In genomic region chr5:24510635-24511034, GRCm38 (mm10) we compare ENCODE assay signal across 9 mouse cellular contexts. TPM values are rescaled to one million over a fixed set of nuclear protein-coding genes. Genes with fewer than 3 reads are reported as not detected.
DNase-seq lines count a peak whose midpoint lies in the region; ATAC-seq and TF ChIP-seq lines count a peak whose summit lies in the region.
"Had no signal": no experiment of that assay in that cellular context is flagged by ENCODE, and none has a peak within 500 bp of the region (broad histone marks: within the 10 kb centered on the region; RNA-seq: fewer than 3 reads in every experiment).

No protein-coding gene starts in this region.

- no peaks in the 10 kb centered on the region for H3K79me2 ChIP-seq in heart, adult 2 months (replicated peaks; ENCODE audit: control insufficient read depth, insufficient read depth, low read length)

- intact Hi-C loops in heart, adult 2 months (cut with DNase I) = loop anchor here (1.0 kb wide), 2 partner anchors 87 to 142 kb away; no protein-coding TSS in a partner anchor

- H3K4me3 ChIP-seq in heart, adult 2 months = no peak overlapping the region
- no peak overlapping the region for H3K4me3 ChIP-seq in thymus, adult 2 months (ENCODE audit: control insufficient read depth, insufficient read depth, low read length)
- no peak overlapping the region for H3K4me3 ChIP-seq in forebrain, embryonic 15.5 days

- no peak for TF ChIP-seq EP300 in heart, adult 2 months (IDR thresholded peaks at IDR 0.05; ENCODE audit: insufficient read depth, low read depth, low read length)

- 48% methylated on average over 11 of the region's 11 CpGs for WGBS in heart, adult 2 months
- WGBS in thymus, adult 2 months = 53% methylated on average over 11 of the region's 11 CpGs
- 56% methylated on average over 11 of the region's 11 CpGs for WGBS in forebrain, embryonic 15.5 days

- no peaks in the 10 kb centered on the region for H3K36me3 ChIP-seq in heart, adult 2 months (ENCODE audit: control insufficient read depth, insufficient read depth, low read length)
- H3K36me3 ChIP-seq in thymus, adult 2 months (ENCODE audit: control insufficient read depth, insufficient read depth, low read length) = no peaks in the 10 kb centered on the region
- no peaks in the 10 kb centered on the region for H3K36me3 ChIP-seq in forebrain, embryonic 15.5 days

- TF ChIP-seq POLR2A in heart, adult 2 months (IDR thresholded peaks at IDR 0.05; ENCODE audit: insufficient read depth, low read depth, low read length) = no peak
- TF ChIP-seq POLR2A in thymus, adult 2 months (IDR thresholded peaks at IDR 0.05; ENCODE audit: control insufficient read depth, extremely low read depth, insufficient read depth, low read length, poor library complexity) = no peak

- H3K4me1 ChIP-seq in heart, adult 2 months (ENCODE audit: control insufficient read depth, insufficient read depth, low read length) = no peaks in the 10 kb centered on the region
- no peaks in the 10 kb centered on the region for H3K4me1 ChIP-seq in thymus, adult 2 months (replicated peaks; ENCODE audit: control insufficient read depth, insufficient read depth, low read length)
- H3K4me1 ChIP-seq in forebrain, embryonic 15.5 days = no peaks in the 10 kb centered on the region

- ATAC-seq in forebrain, embryonic 15.5 days (replicated peaks) = no peak

- peak; percentile 35 to 57 for DNase-seq in heart, adult 2 months
- DNase-seq in heart, adult 9 months (ENCODE audit: low spot score in 2 of 2) = no peak
- DNase-seq in thymus, adult 2 months = peak; percentile 29
- DNase-seq in thymus, adult 18-20 months = no peak
- DNase-seq in embryo, embryonic 11 days = peak; percentile 12
- peak; percentile 64 for DNase-seq in lung, postnatal 10 days
- DNase-seq in MN1 (ENCODE audit: low spot score) = no peak

- H3K9me3 ChIP-seq in forebrain, embryonic 15.5 days = no peaks in the 10 kb centered on the region

- no peaks in the 10 kb centered on the region for H3K27me3 ChIP-seq in heart, adult 2 months (ENCODE audit: control insufficient read depth, insufficient read depth, low read length)
- no peaks in the 10 kb centered on the region for H3K27me3 ChIP-seq in thymus, adult 2 months (ENCODE audit: control insufficient read depth, insufficient read depth, low read length)
- no peaks in the 10 kb centered on the region; the same call in 1 of the 2 replicates for H3K27me3 ChIP-seq in forebrain, embryonic 15.5 days

- H3K27ac ChIP-seq in heart, adult 2 months = no peak overlapping the region
- H3K27ac ChIP-seq in thymus, adult 2 months (ENCODE audit: control insufficient read depth, insufficient read depth, low read length) = no peak overlapping the region
- no peak overlapping the region for H3K27ac ChIP-seq in forebrain, embryonic 15.5 days (replicated peaks)

- no peak overlapping the region for H3K4me2 ChIP-seq in forebrain, embryonic 15.5 days (replicated peaks)

- no peak overlapping the region for H3K9ac ChIP-seq in heart, adult 2 months (ENCODE audit: low read depth, low read length)
- H3K9ac ChIP-seq in forebrain, embryonic 15.5 days (replicated peaks) = no peak overlapping the region

- peak; percentile 80 for TF ChIP-seq CTCF in heart, adult 2 months (IDR thresholded peaks at IDR 0.05)
- no peak for TF ChIP-seq CTCF in thymus, adult 2 months (IDR thresholded peaks at IDR 0.05; ENCODE audit: borderline replicate concordance, control insufficient read depth, extremely low read depth, insufficient read depth, low read length, poor library complexity)

RNA-seq across cellular contexts. Expression of gene Gbx1, which starts 16.4 kb away (rescaled TPM):
- not detected for total RNA-seq in heart, adult 2 months (2021)
- polyA plus RNA-seq in heart, adult 2 months (2012; rRNA removed) = 0.06 TPM in 1 of 2 replicates, not detected in the other
- 0.05 TPM in 2 replicates for polyA plus RNA-seq in thymus, adult 2 months (2012; rRNA removed)
- 1.2 and 2.3 TPM in 2 replicates for polyA plus RNA-seq in forebrain, embryonic 15.5 days (2015; fragmentation: Nextera tagmentation; extraction: Ambion mirVana)

RNA-seq across cellular contexts. Expression of gene Asb10, which starts 30.1 kb away (rescaled TPM):
- 10 to 100 TPM; 80.8 to 93.5 TPM for total RNA-seq in heart, adult 2 months (2021)
- polyA plus RNA-seq in heart, adult 2 months (2012; rRNA removed) = 138 and 163 TPM in 2 replicates
- 0.38 and 9.5 TPM in 2 replicates for polyA plus RNA-seq in thymus, adult 2 months (2012; rRNA removed)
- 0.11 and 0.42 TPM in 2 replicates for polyA plus RNA-seq in forebrain, embryonic 15.5 days (2015; fragmentation: Nextera tagmentation; extraction: Ambion mirVana)

RNA-seq across cellular contexts. Expression of gene 4931409K22Rik, which starts 46.0 kb away (rescaled TPM):
- total RNA-seq in heart, adult 2 months (2021) = not detected
- 0.06 TPM in 1 of 2 replicates, not detected in the other for polyA plus RNA-seq in heart, adult 2 months (2012; rRNA removed)
- polyA plus RNA-seq in thymus, adult 2 months (2012; rRNA removed) = not detected in 2 replicates
- polyA plus RNA-seq in forebrain, embryonic 15.5 days (2015; fragmentation: Nextera tagmentation; extraction: Ambion mirVana) = 0.42 and 0.56 TPM in 2 replicates
- polyA plus RNA-seq: heart, embryonic 14.5 days had no signal

RNA-seq across cellular contexts. Expression of gene Agap3, which starts 58.7 kb away (rescaled TPM):
- total RNA-seq in heart, adult 2 months (2021) = 100 to 1,000 TPM in 1 of 2 experiments, 10 to 100 TPM in 1; 88.4 to 103 TPM
- 78.1 and 102 TPM in 2 replicates for polyA plus RNA-seq in heart, adult 2 months (2012; rRNA removed)
- polyA plus RNA-seq in thymus, adult 2 months (2012; rRNA removed) = 111 and 117 TPM in 2 replicates
- polyA plus RNA-seq in forebrain, embryonic 15.5 days (2015; fragmentation: Nextera tagmentation; extraction: Ambion mirVana) = 76.9 and 108 TPM in 2 replicates

Comparison
In these comparisons a context has a peak if more than half of its experiments do, and no peak if none do; other contexts are left out.
1. DNase-seq: peak in heart, adult 2 months (2 of 2), thymus, adult 2 months (single experiment), embryo, embryonic 11 days (single experiment) and lung, postnatal 10 days (single experiment); none in heart, adult 9 months (0 of 2), thymus, adult 18-20 months (0 of 2) and MN1 (single experiment).
2. RNA of gene Asb10, which starts 30.1 kb away (polyA plus RNA-seq): 138 to 163 TPM in heart, adult 2 months; 0.38 to 9.5 TPM in thymus, adult 2 months and 0.11 to 0.42 TPM in forebrain, embryonic 15.5 days; every median in the first group is over 10 times any median in the second.